Mouse (Mus musculus) erythroid progenitor cell, adult 5-6 weeks (primary cell): ENCODE results near the gene Sirt2. TPM values are rescaled to one million over a fixed set of nuclear protein-coding genes. Genes with fewer than 3 reads are reported as not detected.

Experiments
- ATAC-seq: replicated peaks from 2 replicates; pipeline ENCODE4 v1.8.0; 2016; ENCODE audit warnings: moderate number of reproducible peaks, mild to moderate bottlenecking, moderate TSS enrichment, inconsistent platforms; ENCODE audit not compliant: poor library complexity, low FRiP score, severe bottlenecking
- total RNA-seq, 2 experiments: library from RNA; stranded (forward) in 1 of 2; stranded (reverse) in 1 of 2; fragments of 150-400 nt in 1 of 2; fragments of 186-747, 209-891 nt in 1 of 2; gene quantifications; 2 replicates each; pipeline versions ENCODE4 v1.2.3 to v1.2.4; 2015 to 2017; ENCODE audit warnings: low replicate concordance in 2 of 2

Sirt2 gene
- total RNA-seq, 2 experiments from 2014 or later: 3.6 to 40.2 TPM

DNA sequence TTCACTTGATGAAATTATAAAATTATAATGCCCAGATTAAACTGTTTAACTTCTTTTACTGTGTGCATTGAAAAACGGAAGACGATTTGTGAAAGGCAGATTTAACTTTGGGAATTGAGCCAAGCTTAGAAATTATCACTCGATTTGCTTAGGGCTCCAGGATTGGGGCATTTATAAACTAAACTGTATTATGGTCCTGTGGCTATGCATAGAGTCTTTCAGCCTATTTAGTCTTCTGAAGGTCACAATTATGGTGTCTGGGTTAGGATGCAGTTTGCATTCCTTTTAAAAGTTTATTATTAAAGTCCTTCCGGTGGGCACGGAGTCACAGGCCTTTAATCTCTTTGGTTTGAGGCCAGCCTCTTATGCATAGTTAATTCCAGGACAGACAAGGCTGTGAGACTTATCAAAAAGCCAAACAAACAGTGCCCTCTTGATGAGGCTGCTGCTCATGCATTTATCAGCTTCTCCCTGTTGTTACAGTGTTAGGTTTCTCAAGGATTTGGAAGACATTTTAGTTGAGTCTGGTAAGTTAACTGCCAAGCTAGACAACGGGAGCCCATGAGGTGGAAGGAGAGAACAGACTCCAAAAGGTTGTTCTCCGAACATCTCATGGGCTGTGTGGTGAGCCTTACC, 45.2 kb downstream of the Sirt2 start:
- ATAC-seq: no peak

GRCm38 (mm10) chr7:28812436-28812835, 45.9 kb downstream of the Sirt2 start:
- no peak for ATAC-seq

DNA sequence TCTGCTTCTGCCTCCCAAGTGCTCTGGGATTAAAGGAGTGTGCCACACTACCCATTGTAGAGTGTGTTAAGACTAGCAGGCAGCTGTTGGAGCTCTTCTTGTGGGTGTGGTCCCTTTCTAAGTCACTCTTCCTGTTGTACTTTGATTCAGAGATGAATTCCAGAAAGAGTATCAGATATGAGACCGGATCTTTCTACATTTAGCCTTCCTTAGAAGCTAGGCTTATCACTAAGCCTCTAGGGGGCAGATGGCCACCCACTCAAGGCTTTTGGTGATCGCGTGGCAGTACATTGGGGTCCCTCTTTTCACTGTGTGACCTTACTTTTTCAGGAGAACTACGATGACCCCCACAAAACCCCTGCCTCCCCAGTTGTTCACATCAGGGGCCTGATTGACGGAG, 46.4 kb downstream of the Sirt2 start:
- ATAC-seq: no peak

DNA sequence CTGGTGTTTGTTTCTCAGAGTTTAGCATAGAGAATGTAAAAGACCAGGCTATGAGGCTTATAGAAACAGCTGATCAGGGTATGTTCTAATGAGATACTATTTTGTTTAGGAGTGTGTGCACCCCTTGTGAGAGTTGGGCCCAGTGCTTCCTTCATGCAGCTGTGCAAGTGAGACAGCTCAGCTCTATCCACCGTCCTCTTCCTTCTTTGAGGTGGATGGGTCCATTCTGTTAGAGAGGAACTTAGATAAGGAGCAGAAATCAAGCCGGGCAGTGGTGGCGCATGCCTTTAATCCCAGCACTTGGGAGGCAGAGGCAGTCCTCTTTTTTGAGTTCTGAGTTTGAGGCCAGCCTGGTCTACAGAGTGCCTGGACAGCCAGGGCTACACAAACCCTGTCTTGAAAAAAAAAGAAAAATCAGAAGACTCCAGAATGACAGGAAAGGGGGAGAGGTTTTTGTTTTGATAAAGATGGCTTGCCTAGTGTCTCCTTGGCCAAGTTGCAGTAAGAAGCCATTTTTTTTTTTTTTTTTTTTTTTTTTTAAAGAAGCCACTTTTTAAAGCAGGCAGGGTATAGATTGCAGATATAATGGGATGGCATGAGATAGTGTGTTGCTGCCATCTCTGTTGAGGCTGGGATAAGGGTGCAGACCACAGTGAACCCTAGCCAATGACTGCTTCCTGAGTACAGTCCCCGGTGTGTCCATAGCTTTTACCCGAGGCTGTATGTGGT, 47.9 kb downstream of the Sirt2 start:
- no peak for ATAC-seq

- no peak for ATAC-seq
These were observed 48.7 kb downstream of the Sirt2 start for GRCm38 (mm10) chr7:28815230-28815629.

DNA sequence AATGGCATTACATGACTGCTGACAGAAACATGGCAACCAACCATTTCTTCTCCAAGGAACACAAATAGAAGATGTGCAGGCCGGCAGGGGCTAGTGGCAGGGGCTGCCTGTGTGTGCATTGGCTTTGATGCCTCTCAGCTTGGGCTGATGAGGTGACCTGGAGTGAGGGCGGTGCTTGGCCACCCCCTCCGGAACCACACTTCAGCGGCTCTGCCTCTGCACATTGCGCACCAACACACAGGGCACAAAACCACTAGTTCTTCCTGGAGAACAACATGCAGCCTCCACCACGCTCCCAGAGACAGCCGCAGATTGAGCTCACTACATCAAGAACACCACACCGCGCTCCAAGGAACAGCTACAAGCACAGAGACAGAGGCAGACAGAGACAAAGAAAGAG, 49.7 kb downstream of the Sirt2 start:
- no peak for ATAC-seq

DNA sequence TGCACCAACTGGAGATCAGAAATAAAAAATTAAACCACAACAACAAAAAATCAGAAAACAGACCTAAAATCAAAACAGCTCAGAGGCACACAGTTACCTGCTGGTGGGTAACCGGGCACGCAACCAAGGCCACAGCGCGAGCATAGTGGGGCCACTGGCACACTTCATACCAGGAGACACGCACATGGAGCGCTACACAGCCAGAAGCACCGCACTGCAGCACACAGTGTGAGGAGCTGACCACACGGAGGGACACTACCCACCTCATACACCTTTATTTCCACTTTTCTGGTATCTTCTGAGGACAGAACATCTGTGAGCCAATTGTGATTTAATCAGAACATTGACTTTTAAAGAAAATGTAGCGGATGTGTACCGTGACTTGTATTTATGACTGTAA, 50.4 kb downstream of the Sirt2 start:
- no peak for ATAC-seq

DNA sequence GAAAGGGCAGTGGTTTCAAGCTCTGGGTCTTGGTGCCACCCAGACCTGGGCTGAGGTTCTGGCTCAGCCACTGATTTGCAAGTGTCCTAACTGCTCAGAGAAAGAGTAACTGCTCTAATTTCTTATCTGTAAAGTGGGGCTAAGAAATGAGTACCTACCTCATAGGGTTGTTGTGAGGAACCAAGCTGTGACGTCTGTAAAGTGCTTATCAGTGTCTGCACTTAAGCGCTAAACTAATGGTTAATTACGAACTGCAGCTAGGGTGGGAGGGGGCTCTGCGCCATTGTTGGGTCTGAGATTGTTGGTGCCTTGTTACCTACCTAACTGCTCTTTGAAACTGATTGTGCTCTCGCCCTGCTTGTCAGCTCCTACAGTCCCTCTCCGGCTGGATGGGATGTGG, 51.0 kb downstream of the Sirt2 start:
- ATAC-seq: no peak

DNA sequence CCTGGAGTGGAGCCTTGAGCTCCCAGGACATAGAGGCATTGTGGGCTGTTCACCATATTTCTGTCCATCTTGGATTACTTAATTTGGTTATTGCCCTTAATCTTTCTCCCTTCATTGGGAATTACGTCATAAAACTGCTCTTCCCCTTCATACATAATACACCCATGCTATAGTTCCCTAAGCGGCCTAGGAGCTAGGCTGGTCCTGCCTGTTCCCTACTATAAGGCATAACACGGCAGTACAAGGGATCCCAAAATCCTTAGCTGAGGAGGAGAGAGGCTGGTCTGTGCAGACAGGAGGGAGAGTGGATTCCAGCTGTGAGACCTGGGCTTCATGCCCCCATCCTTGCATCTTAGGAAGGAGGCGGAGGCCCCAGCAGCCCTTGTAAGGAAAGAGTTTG, 51.4 kb downstream of the Sirt2 start:
- no peak for ATAC-seq

DNA sequence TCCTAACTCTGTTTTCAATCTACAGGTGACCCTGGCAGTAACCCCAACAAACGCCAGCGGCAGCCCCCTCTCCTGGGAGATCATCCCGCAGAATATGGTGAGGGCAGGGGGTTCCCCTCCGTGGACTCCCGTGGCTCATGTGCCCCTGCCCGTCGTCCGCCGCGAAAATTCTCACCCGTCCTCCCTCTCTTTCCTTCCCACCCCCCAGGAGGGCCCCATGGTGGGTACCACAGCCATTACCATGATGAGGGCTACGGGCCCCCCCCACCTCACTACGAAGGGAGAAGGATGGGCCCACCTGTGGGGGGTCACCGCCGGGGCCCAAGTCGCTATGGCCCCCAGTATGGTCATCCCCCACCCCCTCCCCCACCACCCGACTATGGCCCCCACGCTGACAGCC, 51.9 kb downstream of the Sirt2 start:
- ATAC-seq: no peak

- no peak for ATAC-seq
These were observed 52.4 kb downstream of the Sirt2 start for GRCm38 (mm10) chr7:28818861-28819452.

- ATAC-seq: no peak
These were observed 53.0 kb downstream of the Sirt2 start for GRCm38 (mm10) chr7:28819571-28819970.

DNA sequence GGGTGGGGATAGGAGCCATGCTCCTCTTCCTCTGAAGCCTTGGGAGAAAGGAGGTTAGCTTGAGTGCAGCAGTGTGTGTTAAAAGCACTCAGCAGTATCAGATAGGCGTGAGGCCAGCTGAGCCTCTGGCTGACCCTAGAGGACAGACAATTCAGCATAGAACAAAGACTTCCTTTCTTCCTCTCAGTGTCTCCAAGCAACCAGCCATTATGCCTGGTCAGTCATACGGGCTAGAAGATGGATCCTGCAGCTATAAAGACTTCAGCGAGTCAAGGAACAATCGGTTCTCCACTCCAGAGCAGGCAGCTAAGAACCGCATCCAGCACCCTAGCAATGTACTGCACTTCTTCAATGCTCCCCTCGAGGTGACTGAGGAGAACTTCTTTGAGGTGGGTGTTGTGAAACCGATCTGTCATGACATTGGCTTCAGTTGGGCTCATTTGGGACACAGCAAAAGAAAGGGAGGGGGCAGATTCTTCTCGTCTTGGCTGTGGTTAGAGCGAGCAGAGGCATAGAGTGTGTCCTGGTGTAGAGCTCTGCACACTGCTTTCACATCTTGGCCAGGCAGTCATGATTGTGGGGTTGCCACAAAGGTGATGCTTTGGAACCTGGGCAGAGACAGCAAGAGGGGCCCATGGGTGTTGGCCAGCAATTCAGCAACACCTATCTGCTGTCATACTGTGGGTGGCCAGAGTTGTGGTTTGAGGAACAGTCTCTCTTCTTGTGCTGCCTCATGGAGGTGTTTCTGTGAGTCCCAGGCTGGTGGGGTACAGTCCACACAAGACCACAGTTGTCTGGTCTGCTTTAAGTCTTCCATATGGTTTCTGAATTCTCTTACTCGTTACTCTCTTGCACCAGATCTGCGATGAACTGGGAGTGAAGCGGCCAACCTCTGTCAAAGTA, 54.1 kb downstream of the Sirt2 start:
- no peak for ATAC-seq

DNA sequence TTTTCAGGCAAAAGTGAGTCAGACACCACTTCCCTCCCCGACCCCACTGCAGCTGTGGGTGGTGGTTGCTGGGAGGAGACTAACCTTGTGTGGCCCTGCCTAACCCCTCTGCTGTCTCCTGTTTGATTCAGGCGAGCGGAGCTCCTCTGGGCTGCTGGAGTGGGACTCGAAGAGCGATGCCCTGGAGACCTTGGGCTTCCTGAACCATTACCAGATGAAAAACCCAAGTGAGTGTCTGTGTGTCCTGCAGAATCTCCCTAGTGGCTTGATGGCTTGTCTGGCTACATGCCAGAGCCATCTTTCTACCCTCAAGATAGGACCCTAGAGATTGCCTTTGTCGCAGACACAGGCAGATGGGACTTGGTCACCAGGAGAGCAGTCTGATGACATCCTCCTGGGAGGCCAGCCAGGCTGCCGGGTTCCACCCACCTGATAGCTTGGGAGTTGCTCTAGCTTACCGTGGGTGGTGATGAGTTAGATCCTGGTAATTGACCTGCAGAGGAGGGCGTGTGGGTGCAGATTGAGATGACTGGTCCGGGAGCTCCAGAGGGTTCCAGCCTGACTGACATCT, 54.8 kb downstream of the Sirt2 start:
- no peak for ATAC-seq

GRCm38 (mm10) chr7:28822556-28822955, 56.0 kb downstream of the Sirt2 start:
- ATAC-seq: no peak

DNA sequence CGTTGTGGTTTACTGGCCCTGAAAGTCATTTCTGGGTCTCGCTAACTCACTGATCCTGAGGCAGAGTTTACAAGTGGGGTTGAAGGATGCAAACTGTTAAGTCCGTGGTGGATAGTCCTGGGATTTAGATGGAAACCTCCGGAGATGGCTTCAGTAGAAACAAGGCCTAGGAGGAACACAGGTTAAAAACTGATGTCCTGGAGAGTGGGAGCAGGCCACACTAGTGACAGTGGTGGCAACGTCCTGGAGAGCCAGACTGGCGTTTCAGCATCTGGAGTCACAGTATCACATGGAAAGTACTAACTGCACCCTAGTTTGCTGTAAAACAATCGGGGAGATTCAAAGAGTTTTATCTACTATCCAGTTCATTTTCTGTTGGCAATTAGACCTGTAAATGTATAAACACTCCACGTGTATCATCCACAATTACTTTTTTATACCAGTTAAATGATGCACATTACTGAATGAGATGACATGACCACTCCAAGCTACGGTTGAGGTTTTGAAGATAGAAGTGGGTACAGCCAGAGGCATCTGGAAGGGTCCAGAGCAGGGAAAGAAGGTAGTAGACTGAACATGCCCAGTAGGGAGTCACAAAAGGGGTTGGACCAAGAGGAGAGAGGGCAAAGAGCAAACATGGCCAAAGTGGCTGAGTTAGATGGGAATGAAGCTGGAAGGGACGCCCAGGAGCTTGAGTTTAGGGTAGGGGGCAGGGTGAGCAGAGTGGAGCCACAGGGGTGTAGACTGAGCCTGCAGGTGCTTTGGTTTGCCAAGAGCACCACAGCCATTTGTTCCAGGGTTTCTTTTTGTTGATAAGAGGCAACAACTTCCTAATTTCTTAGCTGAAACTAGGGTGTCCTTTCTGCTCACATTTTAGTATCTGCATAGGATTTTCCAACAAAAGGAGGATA, 56.7 kb downstream of the Sirt2 start:
- no peak for ATAC-seq

DNA sequence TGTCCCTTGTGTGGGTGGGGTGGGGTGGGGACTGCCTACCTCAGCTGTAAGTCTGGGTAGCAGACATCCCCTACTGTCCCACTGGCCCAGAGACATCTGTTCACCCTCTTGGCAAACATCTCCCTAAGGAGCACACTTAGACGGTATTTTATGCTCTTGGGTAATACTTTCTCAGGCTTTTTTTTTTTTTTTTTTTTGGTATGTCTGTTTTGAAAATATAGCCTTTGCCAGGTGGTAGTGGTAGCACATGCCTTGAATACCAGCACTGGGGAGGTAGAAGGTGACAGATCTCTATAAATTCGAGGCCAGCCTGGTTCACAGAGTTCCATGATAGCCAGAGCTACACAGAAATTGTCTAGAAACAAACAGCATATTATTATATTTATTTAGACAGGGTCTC, 57.4 kb downstream of the Sirt2 start:
- ATAC-seq: no peak

DNA sequence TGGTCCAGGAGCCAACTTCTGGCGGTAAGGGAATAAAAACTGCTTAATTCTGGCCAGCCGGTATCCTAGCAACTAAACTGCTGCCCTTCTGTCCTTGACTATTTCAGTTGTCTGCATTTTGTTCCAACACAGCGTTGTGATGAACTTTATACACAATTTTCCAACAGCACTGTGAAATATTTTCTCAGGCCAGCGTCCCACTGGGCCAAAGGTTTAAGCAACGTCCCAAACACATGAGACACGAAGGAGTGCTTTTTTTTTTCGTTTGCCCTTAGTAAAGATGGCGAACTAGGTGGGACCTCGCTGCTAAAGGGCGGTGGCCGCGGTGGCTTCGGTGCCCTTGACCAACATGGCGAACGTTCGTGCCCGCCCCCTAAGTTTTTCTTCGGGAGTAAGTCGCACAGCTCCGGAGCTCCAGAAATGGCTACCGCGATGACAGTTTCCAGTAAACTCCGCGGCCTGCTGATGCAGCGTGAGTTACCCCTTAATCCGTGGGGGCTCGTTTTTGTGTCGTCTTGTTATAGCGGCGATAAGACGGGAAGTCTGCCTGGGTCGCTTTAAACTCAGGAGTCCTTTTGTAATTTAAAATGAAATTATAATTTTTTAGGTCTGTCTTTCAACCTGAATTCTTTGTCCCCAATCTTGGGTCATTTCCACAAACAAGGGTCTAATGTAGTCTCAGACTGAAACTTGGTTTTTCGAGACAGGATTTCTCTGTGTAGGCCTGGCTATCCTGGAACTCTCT, 58.6 kb downstream of the Sirt2 start, which contains the start of gene Ech1:
Ech1 (plus strand) TSS at position 277 of the 745 bp plus-strand sequence.
- ATAC-seq: peak; percentile 98
